Mouse (Mus musculus) lung, embryonic 14.5 days (tissue): ENCODE measurements at regions not wholly inside any gene's neighbourhood (a gene's known extent, or its start where the extent isn't known, plus 50 kb on each side); places are given as distances from the start of the nearest gene placed in this dataset.

Experiments
- ATAC-seq: fragments of 200-750 bp; cut with Nextera tagmentation; 2 replicates; pipeline ENCODE4 v1.8.0; 2017; ENCODE audit warnings: mild to moderate bottlenecking, moderate TSS enrichment, moderate library complexity; ENCODE audit not compliant: insufficient read depth
- DNase-seq: peaks from one replicate; pipeline ENCODE4 v3.0.0-alpha.2; 2015
- H3K27ac ChIP-seq: fragments of 300-500 bp; sonication (generic); 2 replicates; pipeline ENCODE4 v1.5.1; 2014; ENCODE audit warnings: low read depth, mild to moderate bottlenecking, moderate library complexity
- H3K27me3 ChIP-seq: fragments of 300-500 bp; sonication (generic); 2 replicates; pipeline ENCODE4 v1.6.1; 2014; ENCODE audit warnings: low read length, control low read depth; ENCODE audit not compliant: insufficient read depth
- H3K36me3 ChIP-seq: fragments of 300-500 bp; sonication (generic); 2 replicates; pipeline ENCODE4 v1.6.1; 2014; ENCODE audit warnings: control low read depth; ENCODE audit not compliant: insufficient read depth
- H3K4me1 ChIP-seq: fragments of 300-500 bp; sonication (generic); 2 replicates; pipeline ENCODE4 v1.6.1; 2014; ENCODE audit warnings: antibody characterized with exemption, control low read depth; ENCODE audit not compliant: insufficient read depth
- H3K4me2 ChIP-seq: fragments of 300-500 bp; sonication (generic); 2 replicates; pipeline ENCODE4 v1.6.1; 2014; ENCODE audit warnings: mild to moderate bottlenecking
- H3K4me3 ChIP-seq: fragments of 300-500 bp; sonication (generic); 2 replicates; pipeline ENCODE4 v1.5.1; 2014; ENCODE audit warnings: low read depth, low read length
- H3K9ac ChIP-seq: fragments of 300-500 bp; sonication (generic); 2 replicates; pipeline ENCODE4 v1.6.1; 2014
- H3K9me3 ChIP-seq: fragments of 300-500 bp; sonication (generic); 2 replicates; pipeline ENCODE4 v1.6.1; 2016; ENCODE audit warnings: low read depth, low read length, control low read depth
- CTCF ChIP-seq: IDR thresholded peaks from 2 replicates; pipeline ENCODE4 v1.5.1; 2016; ENCODE audit warnings: antibody characterized with exemption, low read depth
- WGBS: fragments of 180-500 bp; shearing (Covaris S2); extraction: QIAGEN DNeasy Blood & Tissue Kit; methylation state at CpG from one replicate; pipeline ENCODE4 v1.1.7; 2014; 5-methylcytosine and 5-hydroxymethylcytosine counted together

DNA sequence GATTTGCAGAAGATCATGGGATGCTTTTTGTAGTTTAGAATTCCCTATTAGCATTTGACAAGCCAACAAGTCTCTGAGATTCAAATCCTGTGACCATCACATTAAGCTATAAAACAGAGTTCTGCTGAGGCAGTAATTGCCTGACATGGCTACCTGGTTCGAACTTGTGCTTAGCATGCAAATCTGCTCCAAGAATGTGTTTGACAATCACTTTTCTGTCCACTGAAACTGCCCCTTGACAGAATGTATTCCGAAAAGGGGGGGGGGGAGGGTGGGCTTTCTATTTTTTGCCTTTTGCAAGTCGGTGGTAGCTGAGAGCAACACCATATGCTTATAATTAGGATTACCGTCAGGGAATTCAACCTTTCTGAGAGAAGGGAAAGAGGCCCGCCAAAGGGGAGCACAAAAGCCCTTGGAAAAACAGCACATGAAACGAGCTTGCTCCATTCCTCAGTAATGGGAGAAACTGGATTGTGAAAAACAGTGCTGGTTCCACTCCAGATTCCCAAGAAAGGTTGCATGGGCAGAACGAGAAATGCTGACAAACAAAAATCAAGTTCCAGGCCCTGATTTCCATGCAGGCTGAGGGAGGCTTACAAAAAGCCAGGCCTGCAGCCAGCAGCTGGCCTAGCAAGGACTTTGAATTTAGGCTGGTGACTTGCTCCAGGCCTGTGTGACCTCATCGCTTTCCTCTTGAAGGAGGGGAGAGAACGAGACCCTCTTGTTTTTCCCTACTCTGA is 176.1 kb upstream of the Ldb2 start:
- no peak overlapping the region for H3K4me3 ChIP-seq
- H3K4me2 ChIP-seq = no peak overlapping the region
- H3K36me3 ChIP-seq = no peaks in the 10 kb centered on the region
- DNase-seq (peak; percentile 38), ATAC-seq (no peak)
- H3K4me1 ChIP-seq = no peaks in the 10 kb centered on the region
- no peak for TF ChIP-seq CTCF
- H3K9me3 ChIP-seq = no peaks in the 10 kb centered on the region
- H3K9ac ChIP-seq = no peak overlapping the region
- 40% methylated on average over 9 of the region's 9 CpGs for WGBS
- H3K27ac ChIP-seq = no peak overlapping the region; the same call in 1 of the 2 replicates
- H3K27me3 ChIP-seq = no peaks in the 10 kb centered on the region

DNA sequence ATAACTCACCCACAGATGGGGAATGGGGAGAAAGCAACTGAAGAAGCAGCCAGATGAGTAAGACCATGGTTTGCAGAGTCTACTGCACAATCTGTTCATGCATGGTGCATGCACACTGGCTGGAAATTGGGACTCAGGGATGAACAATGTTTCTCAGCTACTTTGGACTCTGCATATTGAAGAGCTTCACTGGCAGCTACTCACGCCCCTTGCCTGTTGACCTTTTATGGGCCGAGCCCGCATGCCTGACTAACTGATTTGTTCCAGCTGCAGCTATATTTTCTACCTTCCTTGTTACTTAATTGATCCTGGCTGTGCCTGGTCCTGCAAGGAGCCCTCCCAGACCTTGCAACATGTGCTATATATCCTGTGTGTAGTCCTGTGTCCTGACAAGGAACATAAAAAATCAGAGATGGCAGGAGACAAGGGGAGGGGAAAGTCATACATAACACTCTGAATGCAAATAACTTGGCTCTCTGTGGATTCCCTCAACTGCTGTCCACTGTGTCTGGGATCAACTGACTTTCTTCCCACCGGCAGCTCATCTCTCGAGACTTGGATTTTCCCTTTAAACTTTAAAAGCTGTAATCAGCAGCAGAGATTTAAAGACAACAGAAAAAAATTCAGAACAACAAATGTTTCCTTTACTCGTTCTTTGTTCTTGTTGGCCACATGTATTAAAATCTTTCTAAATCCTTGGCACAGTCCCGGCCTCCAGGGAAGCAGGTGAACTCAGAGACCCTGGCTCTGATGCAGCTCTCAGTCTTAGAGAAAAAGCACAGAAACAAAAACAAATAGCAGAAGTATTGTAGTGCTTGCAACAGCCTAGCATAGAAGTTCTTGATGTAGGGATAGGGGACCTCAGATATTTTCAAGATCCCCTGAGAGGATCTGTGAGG is 143.8 kb upstream of the Ldb2 start:
- Histone ChIP-seq H3K27ac (no peak overlapping the region), H3K4me2 (no peak overlapping the region)

DNA sequence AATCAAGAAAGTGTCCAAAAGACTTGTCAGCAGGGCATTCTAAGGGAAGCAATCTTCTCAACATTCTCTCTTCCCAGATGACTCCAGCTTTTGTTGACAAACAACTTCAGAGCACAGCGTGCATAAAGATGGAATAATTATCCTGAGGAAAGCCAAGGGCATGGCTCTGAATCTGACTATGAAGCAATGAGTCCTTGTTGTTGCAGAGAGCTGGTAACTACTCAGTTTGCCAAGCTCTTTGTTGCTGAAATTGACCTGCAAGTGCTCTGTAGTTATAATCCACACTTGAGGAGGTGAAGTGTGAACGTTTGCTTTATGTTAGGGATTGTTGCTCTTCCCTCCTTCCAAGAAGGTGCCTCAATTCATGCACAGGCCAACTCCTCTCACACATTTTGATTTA is 143.1 kb upstream of the Ldb2 start:
- Histone ChIP-seq H3K4me2 (no peak overlapping the region), H3K9ac (no peak overlapping the region), H3K27me3 (no peaks in the 10 kb centered on the region), H3K4me3 (no peak overlapping the region), H3K9me3 (no peaks in the 10 kb centered on the region), H3K36me3 (no peaks in the 10 kb centered on the region), H3K4me1 (peaks cover 11% of the 10 kb centered on the region), H3K27ac (no peak overlapping the region)
- DNase-seq = peak; percentile 6
- TF ChIP-seq CTCF = no peak
- 35% methylated on average over 2 of the region's 2 CpGs for WGBS
- ATAC-seq = peak; percentile 8; the same call in 1 of the 2 replicates

More for the DNA sequence above, 143.8 kb upstream of the Ldb2 start:
- no peaks in the 10 kb centered on the region for H3K36me3 ChIP-seq
- no peak for TF ChIP-seq CTCF
- DNase-seq = peak; percentile 68
- H3K9me3 ChIP-seq = no peaks in the 10 kb centered on the region
- H3K4me1 ChIP-seq = peaks cover 11% of the 10 kb centered on the region
- 27% methylated on average over 7 of the region's 7 CpGs for WGBS
- peak; percentile 85 for ATAC-seq
- H3K27me3 ChIP-seq = no peaks in the 10 kb centered on the region
- no peak overlapping the region for H3K9ac ChIP-seq
- no peak overlapping the region for H3K4me3 ChIP-seq

DNA sequence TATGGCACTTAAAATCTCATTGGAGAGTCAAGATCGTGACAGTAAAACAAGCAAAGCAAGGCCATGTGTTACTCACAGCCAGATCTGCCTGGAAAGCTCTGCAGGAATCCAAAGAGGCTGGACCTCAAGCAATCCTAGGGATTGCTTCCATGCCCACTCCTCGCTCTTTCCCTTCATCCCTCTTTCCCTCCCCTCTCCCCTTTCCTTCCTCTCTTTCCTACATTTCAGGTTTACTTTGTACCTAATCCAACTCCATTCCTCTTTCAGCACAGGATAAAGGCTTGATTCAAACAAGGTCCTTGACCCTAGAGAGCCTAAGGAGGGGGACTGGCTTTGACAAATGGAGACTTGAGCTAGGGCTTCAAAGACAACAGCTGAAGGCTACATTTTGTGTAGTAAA is 126.0 kb upstream of the Ldb2 start:
- Histone ChIP-seq H3K4me2 (no peak overlapping the region), H3K36me3 (no peaks in the 10 kb centered on the region), H3K27ac (no peak overlapping the region), H3K4me3 (no peak overlapping the region), H3K9ac (no peak overlapping the region), H3K9me3 (no peaks in the 10 kb centered on the region), H3K4me1 (no peaks in the 10 kb centered on the region), H3K27me3 (no peaks in the 10 kb centered on the region)
- ATAC-seq (no peak), DNase-seq (peak; percentile 29)
- WGBS = 20% methylated on average over 2 of the region's 2 CpGs
- no peak for TF ChIP-seq CTCF

DNA sequence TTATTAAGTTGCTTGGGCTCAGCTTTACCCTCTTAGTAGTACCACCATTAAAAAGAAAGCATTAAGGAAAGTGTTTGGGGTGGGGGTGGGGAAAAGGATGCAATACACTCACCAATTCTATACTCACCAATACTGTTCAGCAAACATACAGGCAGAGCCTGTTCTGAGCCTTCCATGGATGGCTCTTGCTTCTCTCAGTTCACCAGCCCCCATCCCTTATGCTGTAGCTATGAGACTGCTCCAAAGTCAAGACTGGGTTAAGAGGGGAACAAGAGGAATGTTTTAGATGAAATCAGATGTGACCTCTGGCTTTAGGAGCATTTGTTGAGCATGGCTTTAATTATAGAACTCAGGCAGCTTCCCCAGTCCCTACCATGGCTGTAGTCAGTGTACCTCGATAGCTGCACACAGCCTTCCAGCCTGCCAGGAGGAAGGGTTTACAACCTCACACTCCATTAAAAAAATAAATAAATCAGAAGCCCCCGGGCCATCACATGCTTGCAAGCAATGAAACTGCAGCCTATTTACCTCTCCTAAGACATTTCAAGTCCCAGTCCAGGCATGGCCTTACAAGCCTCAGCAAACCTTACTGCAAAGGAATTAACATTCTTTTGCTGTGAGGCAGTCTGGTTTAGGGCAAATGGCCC is 122.8 kb upstream of the Ldb2 start:
- H3K27me3 ChIP-seq = no peaks in the 10 kb centered on the region
- no peak for TF ChIP-seq CTCF
- WGBS = 14% methylated on average over 2 of the region's 2 CpGs
- no peak overlapping the region for H3K27ac ChIP-seq
- no peak overlapping the region for H3K4me3 ChIP-seq
- DNase-seq (no peak), ATAC-seq (no peak)
- H3K4me2 ChIP-seq = no peak overlapping the region
- H3K9me3 ChIP-seq = no peaks in the 10 kb centered on the region
- H3K9ac ChIP-seq = no peak overlapping the region
- H3K36me3 ChIP-seq = no peaks in the 10 kb centered on the region
- H3K4me1 ChIP-seq = no peaks in the 10 kb centered on the region

DNA sequence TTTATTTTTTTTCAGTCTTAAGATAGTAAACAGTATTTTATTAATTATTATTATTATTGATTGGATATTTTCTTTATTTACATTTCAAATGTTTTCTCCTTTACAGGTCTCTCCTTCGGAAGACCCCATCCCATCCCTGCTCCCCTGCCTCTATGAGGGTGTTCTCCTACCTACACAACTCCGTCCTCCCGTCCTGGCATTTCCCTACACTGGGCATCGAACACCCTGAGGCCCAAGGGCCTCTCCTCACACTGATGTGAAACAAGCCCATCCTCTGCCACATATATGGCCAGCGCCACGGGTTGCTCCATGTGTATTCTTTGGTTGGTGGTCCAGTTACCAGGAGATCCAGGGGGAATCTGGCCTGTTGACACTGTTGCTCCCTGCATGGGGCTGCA is 118.3 kb upstream of the Ldb2 start:
- ATAC-seq = no peak
- no peak overlapping the region for H3K4me2 ChIP-seq

More for the DNA sequence above, 118.3 kb upstream of the Ldb2 start:
- Histone ChIP-seq H3K9me3 (no peaks in the 10 kb centered on the region), H3K27ac (no peak overlapping the region), H3K9ac (no peak overlapping the region), H3K4me1 (no peaks in the 10 kb centered on the region), H3K27me3 (no peaks in the 10 kb centered on the region), H3K36me3 (no peaks in the 10 kb centered on the region), H3K4me3 (no peak overlapping the region)
- DNase-seq = no peak
- WGBS = 90% methylated on average over 6 of the region's 6 CpGs
- no peak for TF ChIP-seq CTCF
